Mouse (Mus musculus) 416B (cell line): ENCODE results near the gene 2810459M11Rik.
A peak's percentile ranks its signal among the peaks of the same experiment; 100 is the strongest.
"Not testable (repeated sequence)": the region's sequence is repeated elsewhere in the genome, so short reads cannot be mapped to it uniquely, and the experiment has no call there.

Source experiments
- DNase-seq: peaks from one replicate; pipeline ENCODE4 v3.0.0; 2011; ENCODE audit warnings: low read depth

Gene 2810459M11Rik

GRCm38 (mm10) chr1:86045848-86046805, at the start of gene 2810459M11Rik:
TSS of gene 2810459M11Rik (plus strand) at chr1:86045863.
- DNase-seq = no peak

- DNase-seq = no peak
Measured at GRCm38 (mm10) chr1:85997221-85997620, 48.4 kb upstream of the 2810459M11Rik start.

GRCm38 (mm10) chr1:85998012-85998411, 47.7 kb upstream of the 2810459M11Rik start:
- DNase-seq = peak; percentile 36

- DNase-seq = no peak
Measured at GRCm38 (mm10) chr1:85999853-86000570, 45.7 kb upstream of the 2810459M11Rik start.

GRCm38 (mm10) chr1:86005540-86005939, 40.1 kb upstream of the 2810459M11Rik start:
- no peak for DNase-seq

- no peak for DNase-seq
Measured at GRCm38 (mm10) chr1:86006040-86006439, 39.6 kb upstream of the 2810459M11Rik start.

- peak; percentile 83 for DNase-seq
Measured at GRCm38 (mm10) chr1:86007778-86008177, 37.9 kb upstream of the 2810459M11Rik start.

GRCm38 (mm10) chr1:86015758-86016157, 29.9 kb upstream of the 2810459M11Rik start:
- not testable (repeated sequence) for DNase-seq

GRCm38 (mm10) chr1:86016516-86016915, 29.1 kb upstream of the 2810459M11Rik start, which contains the start of gene Spata3:
TSS of gene Spata3 (plus strand) at chr1:86016816.
- no peak for DNase-seq

GRCm38 (mm10) chr1:86018235-86019055, 27.2 kb upstream of the 2810459M11Rik start:
- no peak for DNase-seq

- peak; percentile 63 for DNase-seq
Measured at GRCm38 (mm10) chr1:86021365-86021989, 24.2 kb upstream of the 2810459M11Rik start.

- no peak for DNase-seq
Measured at GRCm38 (mm10) chr1:86032273-86032987, 13.2 kb upstream of the 2810459M11Rik start.

- DNase-seq = peak; percentile 52
Measured at GRCm38 (mm10) chr1:86038191-86038951, 7.3 kb upstream of the 2810459M11Rik start.

- no peak for DNase-seq
Measured at GRCm38 (mm10) chr1:86040131-86040530, 5.5 kb upstream of the 2810459M11Rik start.

GRCm38 (mm10) chr1:86040817-86041216, 4.8 kb upstream of the 2810459M11Rik start:
- peak; percentile 11 for DNase-seq

- no peak for DNase-seq
Measured at GRCm38 (mm10) chr1:86045056-86045455, 607 bp upstream of the 2810459M11Rik start.

- DNase-seq = no peak
Measured at GRCm38 (mm10) chr1:86046833-86047563, 1.3 kb downstream of the 2810459M11Rik start.

GRCm38 (mm10) chr1:86048231-86048630, 2.6 kb downstream of the 2810459M11Rik start:
- peak; percentile 68 for DNase-seq

- no peak for DNase-seq
Measured at GRCm38 (mm10) chr1:86048744-86049143, 3.1 kb downstream of the 2810459M11Rik start.
